Mouse (Mus musculus) cerebellum, adult 2 months (tissue): Measurements from ENCODE around the gene Robo3. TPM values are rescaled to one million over a fixed set of nuclear protein-coding genes. Genes with fewer than 3 reads are reported as not detected.

ENCODE experiments used
- DNase-seq, 2 experiments: peaks; one replicate each; pipeline ENCODE4 v3.0.0; 2021
- H3K27ac ChIP-seq: fragments of 200-500 bp; 2 replicates; pipeline ENCODE4 v1.5.1; 2012; ENCODE audit warnings: low read length, control low read depth, inconsistent platforms; ENCODE audit not compliant: insufficient read depth
- H3K27me3 ChIP-seq: fragments of 200-500 bp; 2 replicates; pipeline ENCODE4 v1.6.1; 2012; ENCODE audit warnings: inconsistent platforms, mild to moderate bottlenecking, low read length, moderate library complexity; ENCODE audit not compliant: control insufficient read depth, insufficient read depth
- H3K4me1 ChIP-seq: fragments of 200-500 bp; 2 replicates; pipeline ENCODE4 v1.6.1; 2011; ENCODE audit warnings: low read length; ENCODE audit not compliant: control insufficient read depth, insufficient read depth
- H3K4me3 ChIP-seq: fragments of 200-500 bp; replicated peaks from 2 replicates; pipeline ENCODE3; 2011; ENCODE audit warnings: mild to moderate bottlenecking, low read depth, low read length, control low read depth; ENCODE audit not compliant: insufficient read depth
- CTCF ChIP-seq: fragments of 200-500 bp; IDR thresholded peaks from 2 replicates; pipeline ENCODE4 v1.5.1; 2011; ENCODE audit warnings: low read depth, mild to moderate bottlenecking, control low read depth, low read length, moderate library complexity, borderline replicate concordance; ENCODE audit not compliant: insufficient read depth
- POLR2A ChIP-seq: fragments of 200-500 bp; IDR thresholded peaks from 2 replicates; pipeline ENCODE4 v1.6.1; 2011; ENCODE audit warnings: low read length, control low read depth, borderline replicate concordance; ENCODE audit not compliant: insufficient read depth
- WGBS: fragments of 180-500 bp; shearing (Covaris S2); methylation state at CpG from one replicate; pipeline ENCODE4 v1.1.7; 2018; 5-methylcytosine and 5-hydroxymethylcytosine counted together
- polyA plus RNA-seq: library from polyadenylated mRNA; depleted of rRNA; stranded (reverse); fragments of >200 nt; gene quantifications from 2 replicates; pipeline ENCODE4 v1.2.3, GENCODE M21; 2012

Gene Robo3
- polyA plus RNA-seq, 1 experiment: 1.3 TPM

- TF ChIP-seq CTCF: no peak
- TF ChIP-seq POLR2A: no peak
- H3K4me3 ChIP-seq: no peak overlapping the region
- DNase-seq: no peak
- no peaks in the 10 kb centered on the region for H3K4me1 ChIP-seq
- no peaks in the 10 kb centered on the region for H3K27me3 ChIP-seq
- H3K27ac ChIP-seq: no peak overlapping the region
- 88% methylated on average over 7 of the region's 7 CpGs for WGBS
These were observed 30.0 kb downstream of the Robo3 start for GRCm38 (mm10) chr9:37403011-37403410.

DNA sequence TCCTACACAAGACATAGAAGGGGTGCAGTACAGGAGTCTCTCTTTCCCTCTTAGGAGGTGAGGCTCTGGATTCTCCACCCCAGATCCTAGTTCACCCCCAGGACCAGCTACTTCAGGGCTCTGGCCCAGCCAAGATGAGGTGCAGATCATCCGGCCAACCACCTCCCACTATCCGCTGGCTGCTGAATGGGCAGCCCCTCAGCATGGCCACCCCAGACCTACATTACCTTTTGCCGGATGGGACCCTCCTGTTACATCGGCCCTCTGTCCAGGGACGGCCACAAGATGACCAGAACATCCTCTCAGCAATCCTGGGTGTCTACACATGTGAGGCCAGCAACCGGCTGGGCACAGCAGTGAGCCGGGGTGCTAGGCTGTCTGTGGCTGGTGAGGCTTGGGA is 30.5 kb downstream of the Robo3 start:
- no peak for TF ChIP-seq POLR2A
- no peak for TF ChIP-seq CTCF
- Histone ChIP-seq H3K4me3 (no peak overlapping the region), H3K27ac (no peak overlapping the region), H3K4me1 (no peaks in the 10 kb centered on the region), H3K27me3 (no peaks in the 10 kb centered on the region)
- no peak for DNase-seq
- WGBS: 85% methylated on average over 7 of the region's 7 CpGs

- H3K4me1 ChIP-seq: no peaks in the 10 kb centered on the region
- 19% methylated on average over 7 of the region's 7 CpGs for WGBS
- H3K4me3 ChIP-seq: no peak within 1 kb of the TSS
- no peaks in the 10 kb centered on the region for H3K27me3 ChIP-seq
- no peak within 1 kb of the TSS for H3K27ac ChIP-seq
- DNase-seq: no peak
- TF ChIP-seq CTCF (no peak), POLR2A (no peak)
These were observed 31.2 kb downstream of the Robo3 start, which contains the start of gene Robo4 for GRCm38 (mm10) chr9:37401802-37402201. Robo4 (plus strand) TSS chr9:37401897.

DNA sequence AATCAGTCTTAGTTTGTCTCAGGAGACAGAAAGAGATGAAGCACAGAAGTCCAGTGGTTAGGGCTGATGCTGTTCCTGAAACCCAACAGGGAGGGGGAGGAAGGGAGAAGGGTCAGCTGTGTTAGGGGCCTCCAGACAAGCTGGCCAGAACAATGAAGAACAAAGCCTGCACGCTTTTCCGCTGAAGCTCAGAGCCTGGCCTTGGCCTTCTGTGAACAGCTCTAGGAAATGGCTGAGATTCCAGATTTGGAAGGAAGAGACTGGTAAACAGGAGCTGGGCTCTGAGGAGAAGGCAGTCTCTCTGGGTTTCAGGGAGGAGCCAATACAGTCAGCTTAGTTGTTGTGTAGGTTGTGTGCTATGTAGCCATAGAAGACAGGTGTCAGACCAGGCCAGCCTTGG is 32.5 kb downstream of the Robo3 start:
- 51% methylated on average over 2 of the region's 2 CpGs for WGBS
- Histone ChIP-seq H3K4me3 (no peak overlapping the region), H3K27ac (no peak overlapping the region), H3K4me1 (no peaks in the 10 kb centered on the region), H3K27me3 (no peaks in the 10 kb centered on the region)
- no peak for DNase-seq
- TF ChIP-seq CTCF (no peak), POLR2A (no peak)

- WGBS: 84% methylated on average over 8 of the region's 8 CpGs
- no peak for TF ChIP-seq POLR2A
- TF ChIP-seq CTCF: no peak
- no peaks in the 10 kb centered on the region for H3K4me1 ChIP-seq
- no peak for DNase-seq
- no peak overlapping the region for H3K4me3 ChIP-seq
- no peaks in the 10 kb centered on the region for H3K27me3 ChIP-seq
- no peak overlapping the region for H3K27ac ChIP-seq
These were observed 39.4 kb downstream of the Robo3 start for GRCm38 (mm10) chr9:37393482-37394131.

DNA sequence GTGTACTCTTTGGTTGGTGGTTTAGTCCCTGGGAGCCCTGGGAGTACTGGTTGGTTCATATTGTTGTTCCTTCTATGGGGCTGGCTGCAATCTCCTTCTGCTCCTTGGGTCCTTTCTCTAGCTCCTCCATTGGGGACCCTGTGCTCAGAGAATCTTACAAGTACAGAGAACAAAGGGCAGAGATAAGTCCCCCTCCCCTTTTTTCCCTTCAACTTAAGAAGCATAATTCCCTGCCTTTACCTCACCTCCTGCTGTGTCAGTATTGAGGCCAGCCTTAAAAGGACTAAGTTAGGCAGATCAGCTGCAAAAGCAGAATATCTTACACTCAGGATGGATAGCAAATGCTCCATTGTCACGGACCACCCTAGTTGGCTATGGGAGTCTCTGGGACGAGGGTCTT is 41.0 kb downstream of the Robo3 start:
- TF ChIP-seq CTCF (no peak), POLR2A (no peak)
- Histone ChIP-seq H3K4me1 (no peaks in the 10 kb centered on the region), H3K27ac (no peak overlapping the region), H3K4me3 (no peak overlapping the region), H3K27me3 (no peaks in the 10 kb centered on the region)
- no peak for DNase-seq
- 54% methylated on average over 2 of the region's 2 CpGs for WGBS

DNA sequence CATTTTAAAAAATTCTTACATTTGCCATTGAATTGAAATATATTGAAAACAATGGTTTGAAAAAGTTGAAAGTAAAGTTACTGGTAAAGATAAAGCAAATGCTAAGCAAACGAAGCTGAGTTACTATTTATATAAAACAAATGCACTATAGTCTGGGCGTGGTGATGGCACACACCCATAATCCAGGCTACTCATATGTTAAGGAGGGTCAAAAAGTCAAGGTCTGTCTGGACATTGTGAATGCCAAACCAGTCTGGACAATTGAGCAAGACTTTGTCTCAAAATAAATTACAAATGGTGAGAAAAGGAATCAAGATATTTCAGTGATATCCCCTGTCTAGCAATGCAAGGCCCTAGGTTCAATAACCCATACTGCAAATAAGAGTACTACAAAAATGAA is 42.2 kb downstream of the Robo3 start:
- no peak for DNase-seq
- no peak for TF ChIP-seq POLR2A
- TF ChIP-seq CTCF: no peak
- WGBS: 66% methylated on average over 2 of the region's 2 CpGs

More for the DNA sequence above, 42.2 kb downstream of the Robo3 start:
- Histone ChIP-seq H3K4me3 (no peak overlapping the region), H3K4me1 (no peaks in the 10 kb centered on the region), H3K27ac (no peak overlapping the region), H3K27me3 (no peaks in the 10 kb centered on the region)
